Mouse (Mus musculus): ENCODE measurements around the gene Gigyf1. TPM values are rescaled to one million over a fixed set of nuclear protein-coding genes. Genes with fewer than 3 reads are reported as not detected.

Gigyf1 gene
- polyA plus RNA-seq, 1 experiment = 33.5 TPM

- H3K27me3 ChIP-seq (ENCODE audit: control insufficient read depth, insufficient read depth, low read length, poor library complexity, severe bottlenecking) = no peaks in the 10 kb centered on the region
- H3K36me3 ChIP-seq (ENCODE audit: control insufficient read depth, insufficient read depth, low read length, poor library complexity, severe bottlenecking) = no peaks in the 10 kb centered on the region
- H3K4me1 ChIP-seq (ENCODE audit: control insufficient read depth, insufficient read depth, low read length) = no peaks in the 10 kb centered on the region
- H3K27ac ChIP-seq (ENCODE audit: insufficient read depth, low read length) = no peak overlapping the region
- no peak overlapping the region for H3K9ac ChIP-seq (ENCODE audit: low read depth, poor library complexity, severe bottlenecking)
- H3K4me3 ChIP-seq (ENCODE audit: low read depth, low read length) = no peak overlapping the region
- no peaks in the 10 kb centered on the region for H3K9me3 ChIP-seq (replicated peaks; ENCODE audit: control insufficient read depth, insufficient read depth, low read length, poor library complexity, severe bottlenecking)
- no peak for TF ChIP-seq EP300 (IDR thresholded peaks at IDR 0.05; ENCODE audit: insufficient read depth, low read depth, low read length)
- no peak for TF ChIP-seq POLR2A (IDR thresholded peaks at IDR 0.05; ENCODE audit: insufficient read depth, low read length)
- no peak for TF ChIP-seq CTCF (IDR thresholded peaks at IDR 0.05; ENCODE audit: low read depth, low read length)
Observed at GRCm38 (mm10) chr5:137544926-137545325, 26.6 kb downstream of the Gigyf1 start.

- H3K4me1 ChIP-seq (ENCODE audit: control insufficient read depth, insufficient read depth, low read length) = no peaks in the 10 kb centered on the region
- H3K27me3 ChIP-seq (ENCODE audit: control insufficient read depth, insufficient read depth, low read length, poor library complexity, severe bottlenecking) = no peaks in the 10 kb centered on the region
- no peaks in the 10 kb centered on the region for H3K36me3 ChIP-seq (ENCODE audit: control insufficient read depth, insufficient read depth, low read length, poor library complexity, severe bottlenecking)
- no peak overlapping the region for H3K9ac ChIP-seq (ENCODE audit: low read depth, poor library complexity, severe bottlenecking)
- no peak overlapping the region for H3K4me3 ChIP-seq (ENCODE audit: low read depth, low read length)
- H3K9me3 ChIP-seq (replicated peaks; ENCODE audit: control insufficient read depth, insufficient read depth, low read length, poor library complexity, severe bottlenecking) = no peaks in the 10 kb centered on the region
- H3K27ac ChIP-seq (ENCODE audit: insufficient read depth, low read length) = no peak overlapping the region
- no peak for TF ChIP-seq EP300 (IDR thresholded peaks at IDR 0.05; ENCODE audit: insufficient read depth, low read depth, low read length)
Observed at GRCm38 (mm10) chr5:137545596-137545995, 27.2 kb downstream of the Gigyf1 start.

- TF ChIP-seq CTCF (IDR thresholded peaks at IDR 0.05; ENCODE audit: low read depth, low read length) (no peak), EP300 (IDR thresholded peaks at IDR 0.05; ENCODE audit: insufficient read depth, low read depth, low read length) (no peak), POLR2A (IDR thresholded peaks at IDR 0.05; ENCODE audit: insufficient read depth, low read length) (no peak)
- H3K9me3 ChIP-seq (replicated peaks; ENCODE audit: control insufficient read depth, insufficient read depth, low read length, poor library complexity, severe bottlenecking) = no peaks in the 10 kb centered on the region
- H3K9ac ChIP-seq (ENCODE audit: low read depth, poor library complexity, severe bottlenecking) = no peak overlapping the region
- no peaks in the 10 kb centered on the region for H3K36me3 ChIP-seq (ENCODE audit: control insufficient read depth, insufficient read depth, low read length, poor library complexity, severe bottlenecking)
- no peak overlapping the region for H3K27ac ChIP-seq (ENCODE audit: insufficient read depth, low read length)
- no peak overlapping the region for H3K4me3 ChIP-seq (ENCODE audit: low read depth, low read length)
- no peaks in the 10 kb centered on the region for H3K27me3 ChIP-seq (ENCODE audit: control insufficient read depth, insufficient read depth, low read length, poor library complexity, severe bottlenecking)
- H3K4me1 ChIP-seq (ENCODE audit: control insufficient read depth, insufficient read depth, low read length) = no peaks in the 10 kb centered on the region
Observed at GRCm38 (mm10) chr5:137549840-137550239, 31.5 kb downstream of the Gigyf1 start.

- H3K36me3 ChIP-seq (ENCODE audit: control insufficient read depth, insufficient read depth, low read length, poor library complexity, severe bottlenecking) = no peaks in the 10 kb centered on the region
- no peak overlapping the region for H3K4me3 ChIP-seq (ENCODE audit: low read depth, low read length)
- H3K27ac ChIP-seq (ENCODE audit: insufficient read depth, low read length) = no peak overlapping the region
- H3K9ac ChIP-seq (ENCODE audit: low read depth, poor library complexity, severe bottlenecking) = no peak overlapping the region
- no peaks in the 10 kb centered on the region for H3K4me1 ChIP-seq (ENCODE audit: control insufficient read depth, insufficient read depth, low read length)
- H3K9me3 ChIP-seq (replicated peaks; ENCODE audit: control insufficient read depth, insufficient read depth, low read length, poor library complexity, severe bottlenecking) = no peaks in the 10 kb centered on the region
- no peaks in the 10 kb centered on the region for H3K27me3 ChIP-seq (ENCODE audit: control insufficient read depth, insufficient read depth, low read length, poor library complexity, severe bottlenecking)
- TF ChIP-seq CTCF (IDR thresholded peaks at IDR 0.05; ENCODE audit: low read depth, low read length) = no peak
- no peak for TF ChIP-seq POLR2A (IDR thresholded peaks at IDR 0.05; ENCODE audit: insufficient read depth, low read length)
- TF ChIP-seq EP300 (IDR thresholded peaks at IDR 0.05; ENCODE audit: insufficient read depth, low read depth, low read length) = no peak
Observed at GRCm38 (mm10) chr5:137551119-137551518, 32.8 kb downstream of the Gigyf1 start.

- Histone ChIP-seq H3K9ac (ENCODE audit: low read depth, poor library complexity, severe bottlenecking) (no peak overlapping the region), H3K27ac (ENCODE audit: insufficient read depth, low read length) (no peak overlapping the region), H3K4me1 (ENCODE audit: control insufficient read depth, insufficient read depth, low read length) (no peaks in the 10 kb centered on the region), H3K9me3 (replicated peaks; ENCODE audit: control insufficient read depth, insufficient read depth, low read length, poor library complexity, severe bottlenecking) (no peaks in the 10 kb centered on the region), H3K36me3 (ENCODE audit: control insufficient read depth, insufficient read depth, low read length, poor library complexity, severe bottlenecking) (no peaks in the 10 kb centered on the region), H3K4me3 (ENCODE audit: low read depth, low read length) (peak overlapping the region; percentile 53), H3K27me3 (ENCODE audit: control insufficient read depth, insufficient read depth, low read length, poor library complexity, severe bottlenecking) (no peaks in the 10 kb centered on the region)
- TF ChIP-seq POLR2A (IDR thresholded peaks at IDR 0.05; ENCODE audit: insufficient read depth, low read length) (no peak), CTCF (IDR thresholded peaks at IDR 0.05; ENCODE audit: low read depth, low read length) (no peak), EP300 (IDR thresholded peaks at IDR 0.05; ENCODE audit: insufficient read depth, low read depth, low read length) (no peak)
Observed at GRCm38 (mm10) chr5:137553000-137553399, 34.7 kb downstream of the Gigyf1 start.

- Histone ChIP-seq H3K9ac (ENCODE audit: low read depth, poor library complexity, severe bottlenecking) (no peak within 1 kb of the TSS), H3K4me3 (ENCODE audit: low read depth, low read length) (peak within 1 kb of the TSS; percentile 53), H3K9me3 (replicated peaks; ENCODE audit: control insufficient read depth, insufficient read depth, low read length, poor library complexity, severe bottlenecking) (no peaks in the 10 kb centered on the region), H3K4me1 (ENCODE audit: control insufficient read depth, insufficient read depth, low read length) (no peaks in the 10 kb centered on the region), H3K27me3 (ENCODE audit: control insufficient read depth, insufficient read depth, low read length, poor library complexity, severe bottlenecking) (no peaks in the 10 kb centered on the region), H3K36me3 (ENCODE audit: control insufficient read depth, insufficient read depth, low read length, poor library complexity, severe bottlenecking) (no peaks in the 10 kb centered on the region), H3K27ac (ENCODE audit: insufficient read depth, low read length) (no peak within 1 kb of the TSS)
- no peak for TF ChIP-seq POLR2A (IDR thresholded peaks at IDR 0.05; ENCODE audit: insufficient read depth, low read length)
- TF ChIP-seq CTCF (IDR thresholded peaks at IDR 0.05; ENCODE audit: low read depth, low read length) = no peak
- no peak for TF ChIP-seq EP300 (IDR thresholded peaks at IDR 0.05; ENCODE audit: insufficient read depth, low read depth, low read length)
Observed at GRCm38 (mm10) chr5:137553411-137553837, 35.1 kb downstream of the Gigyf1 start, which contains the start of gene Actl6b. Gene Actl6b, plus strand, starts transcription at chr5:137553517.
